Mouse (Mus musculus): ENCODE results near the gene Slc5a11. TPM values are rescaled to one million over a fixed set of nuclear protein-coding genes. Genes with fewer than 3 reads are reported as not detected.

The Slc5a11 gene
- polyA plus RNA-seq, 1 experiment from 2014 or later = 0.58 TPM

DNA sequence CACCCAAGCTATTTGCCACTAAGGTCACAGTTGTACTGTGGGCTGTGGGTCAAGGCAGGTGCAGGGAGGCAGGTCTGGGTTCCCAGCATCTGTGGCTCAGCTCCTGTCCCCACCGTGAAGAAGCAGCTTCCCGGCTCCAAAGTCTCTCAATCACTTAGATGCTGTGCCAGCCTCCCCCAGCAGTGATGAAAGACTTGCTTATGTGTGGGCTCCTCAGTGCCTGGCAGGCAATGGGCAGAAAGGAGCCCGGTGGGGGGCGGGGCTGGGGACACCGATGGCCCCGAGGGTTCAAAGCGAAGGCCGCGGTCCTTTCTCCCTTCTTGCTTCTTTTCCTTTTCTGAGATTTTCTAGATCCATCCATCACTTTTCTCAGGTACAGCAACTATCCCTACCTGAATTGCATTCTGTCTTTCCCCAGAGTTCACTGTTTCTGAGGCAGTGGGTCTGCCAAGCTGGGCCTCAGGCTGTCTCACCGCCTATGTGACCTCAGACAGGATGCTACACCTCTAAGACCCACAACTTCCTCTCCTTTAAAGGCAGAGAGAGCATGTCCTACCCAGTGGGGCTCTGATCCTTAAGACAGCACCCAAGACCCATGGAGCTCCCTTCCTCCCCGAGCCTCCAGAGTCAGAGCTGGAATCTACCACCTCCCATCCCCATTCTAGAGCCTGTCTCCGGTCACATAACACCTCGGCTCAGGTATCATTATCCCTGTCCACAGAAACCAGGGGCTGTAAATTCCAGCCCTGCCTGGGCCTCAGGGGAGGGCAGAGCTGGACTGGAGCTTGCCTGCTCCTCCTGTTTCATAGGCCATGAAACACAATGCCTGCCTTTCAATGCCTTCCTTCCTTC lies 5.4 kb downstream of the Slc5a11 start:
- Histone ChIP-seq H3K27ac (ENCODE audit: low read length) (no peak overlapping the region), H3K4me3 (ENCODE audit: low read depth, low read length) (no peak overlapping the region), H3K9me3 (replicated peaks; ENCODE audit: control insufficient read depth, low read length) (no peaks in the 10 kb centered on the region), H3K36me3 (ENCODE audit: control insufficient read depth, insufficient read depth) (no peaks in the 10 kb centered on the region), H3K4me1 (ENCODE audit: control insufficient read depth, low read depth, low read length) (no peaks in the 10 kb centered on the region), H3K4me2 (ENCODE audit: low read depth, low read length) (no peak overlapping the region), H3K9ac (ENCODE audit: low read depth, low read length) (no peak overlapping the region), H3K27me3 (ENCODE audit: control insufficient read depth, insufficient read depth, low read depth, low read length) (no peaks in the 10 kb centered on the region)
- 70% methylated on average over 13 of the region's 13 CpGs for WGBS (ENCODE audit: insufficient replicate concordance)
- no peak for ATAC-seq (ENCODE audit: low read depth)

- Histone ChIP-seq H3K4me1 (ENCODE audit: control insufficient read depth, low read depth, low read length) (no peaks in the 10 kb centered on the region), H3K9ac (ENCODE audit: low read depth, low read length) (no peak overlapping the region), H3K4me2 (ENCODE audit: low read depth, low read length) (no peak overlapping the region), H3K4me3 (ENCODE audit: low read depth, low read length) (no peak overlapping the region), H3K9me3 (replicated peaks; ENCODE audit: control insufficient read depth, low read length) (no peaks in the 10 kb centered on the region), H3K36me3 (ENCODE audit: control insufficient read depth, insufficient read depth) (no peaks in the 10 kb centered on the region), H3K27ac (ENCODE audit: low read length) (no peak overlapping the region), H3K27me3 (ENCODE audit: control insufficient read depth, insufficient read depth, low read depth, low read length) (no peaks in the 10 kb centered on the region)
- ATAC-seq (ENCODE audit: low read depth) = no peak
- WGBS (ENCODE audit: insufficient replicate concordance) = 52% methylated on average over 2 of the region's 2 CpGs
Measured at GRCm38 (mm10) chr7:123220633-123220942, 6.0 kb downstream of the Slc5a11 start.

- Histone ChIP-seq H3K4me2 (ENCODE audit: low read depth, low read length) (no peak overlapping the region), H3K9ac (ENCODE audit: low read depth, low read length) (no peak overlapping the region), H3K4me3 (ENCODE audit: low read depth, low read length) (no peak overlapping the region), H3K36me3 (ENCODE audit: control insufficient read depth, insufficient read depth) (no peaks in the 10 kb centered on the region), H3K9me3 (replicated peaks; ENCODE audit: control insufficient read depth, low read length) (no peaks in the 10 kb centered on the region), H3K27me3 (ENCODE audit: control insufficient read depth, insufficient read depth, low read depth, low read length) (no peaks in the 10 kb centered on the region), H3K4me1 (ENCODE audit: control insufficient read depth, low read depth, low read length) (no peaks in the 10 kb centered on the region), H3K27ac (ENCODE audit: low read length) (no peak overlapping the region)
- ATAC-seq (ENCODE audit: low read depth) = no peak
- 71% methylated on average over 9 of the region's 9 CpGs for WGBS (ENCODE audit: insufficient replicate concordance)
Measured at GRCm38 (mm10) chr7:123224076-123224475, 9.5 kb downstream of the Slc5a11 start.

GRCm38 (mm10) chr7:123225159-123225558 lies 10.6 kb downstream of the Slc5a11 start:
- ATAC-seq (ENCODE audit: low read depth) = no peak
- Histone ChIP-seq H3K27ac (ENCODE audit: low read length) (no peak overlapping the region), H3K36me3 (ENCODE audit: control insufficient read depth, insufficient read depth) (no peaks in the 10 kb centered on the region), H3K9ac (ENCODE audit: low read depth, low read length) (no peak overlapping the region), H3K4me2 (ENCODE audit: low read depth, low read length) (no peak overlapping the region), H3K4me3 (ENCODE audit: low read depth, low read length) (no peak overlapping the region), H3K4me1 (ENCODE audit: control insufficient read depth, low read depth, low read length) (no peaks in the 10 kb centered on the region), H3K9me3 (replicated peaks; ENCODE audit: control insufficient read depth, low read length) (no peaks in the 10 kb centered on the region), H3K27me3 (ENCODE audit: control insufficient read depth, insufficient read depth, low read depth, low read length) (no peaks in the 10 kb centered on the region)
- WGBS (ENCODE audit: insufficient replicate concordance) = 52% methylated on average over 4 of the region's 4 CpGs

- Histone ChIP-seq H3K9me3 (replicated peaks; ENCODE audit: control insufficient read depth, low read length) (no peaks in the 10 kb centered on the region), H3K36me3 (ENCODE audit: control insufficient read depth, insufficient read depth) (no peaks in the 10 kb centered on the region), H3K4me2 (ENCODE audit: low read depth, low read length) (no peak overlapping the region), H3K27ac (ENCODE audit: low read length) (no peak overlapping the region), H3K27me3 (ENCODE audit: control insufficient read depth, insufficient read depth, low read depth, low read length) (no peaks in the 10 kb centered on the region), H3K4me1 (ENCODE audit: control insufficient read depth, low read depth, low read length) (no peaks in the 10 kb centered on the region), H3K9ac (ENCODE audit: low read depth, low read length) (no peak overlapping the region), H3K4me3 (ENCODE audit: low read depth, low read length) (no peak overlapping the region)
- WGBS (ENCODE audit: insufficient replicate concordance) = 15% methylated on average over 4 of the region's 4 CpGs
- ATAC-seq (ENCODE audit: low read depth) = no peak
Measured at GRCm38 (mm10) chr7:123235449-123235848, 20.9 kb downstream of the Slc5a11 start.

DNA sequence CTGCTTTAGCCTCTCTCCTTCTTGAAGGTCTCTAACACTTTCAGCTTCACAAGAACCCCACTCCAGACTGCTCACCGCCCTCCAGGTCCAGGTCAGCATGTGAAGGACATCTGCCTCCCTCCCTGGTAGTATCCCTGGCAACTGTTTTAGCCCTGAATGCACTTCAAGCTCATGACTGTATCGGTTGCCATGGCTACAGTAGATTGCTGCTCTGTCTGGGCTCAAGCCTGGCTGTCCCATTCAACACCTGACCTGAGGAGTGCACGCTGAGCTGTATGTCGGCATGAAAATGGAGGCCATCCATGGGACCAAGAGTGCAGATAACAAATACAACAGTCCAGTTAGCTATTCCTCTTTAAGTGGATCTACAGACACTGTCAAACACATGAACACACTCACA lies 24.0 kb downstream of the Slc5a11 start:
- no peak overlapping the region for H3K27ac ChIP-seq (ENCODE audit: low read length)
- no peak overlapping the region for H3K9ac ChIP-seq (ENCODE audit: low read depth, low read length)
- no peak for ATAC-seq (ENCODE audit: low read depth)
- H3K9me3 ChIP-seq (replicated peaks; ENCODE audit: control insufficient read depth, low read length) = no peaks in the 10 kb centered on the region
- H3K4me1 ChIP-seq (ENCODE audit: control insufficient read depth, low read depth, low read length) = no peaks in the 10 kb centered on the region
- no peak overlapping the region for H3K4me3 ChIP-seq (ENCODE audit: low read depth, low read length)
- H3K4me2 ChIP-seq (ENCODE audit: low read depth, low read length) = no peak overlapping the region
- H3K27me3 ChIP-seq (ENCODE audit: control insufficient read depth, insufficient read depth, low read depth, low read length) = no peaks in the 10 kb centered on the region
- H3K36me3 ChIP-seq (ENCODE audit: control insufficient read depth, insufficient read depth) = no peaks in the 10 kb centered on the region
- 69% methylated on average over 4 of the region's 4 CpGs for WGBS (ENCODE audit: insufficient replicate concordance)

DNA sequence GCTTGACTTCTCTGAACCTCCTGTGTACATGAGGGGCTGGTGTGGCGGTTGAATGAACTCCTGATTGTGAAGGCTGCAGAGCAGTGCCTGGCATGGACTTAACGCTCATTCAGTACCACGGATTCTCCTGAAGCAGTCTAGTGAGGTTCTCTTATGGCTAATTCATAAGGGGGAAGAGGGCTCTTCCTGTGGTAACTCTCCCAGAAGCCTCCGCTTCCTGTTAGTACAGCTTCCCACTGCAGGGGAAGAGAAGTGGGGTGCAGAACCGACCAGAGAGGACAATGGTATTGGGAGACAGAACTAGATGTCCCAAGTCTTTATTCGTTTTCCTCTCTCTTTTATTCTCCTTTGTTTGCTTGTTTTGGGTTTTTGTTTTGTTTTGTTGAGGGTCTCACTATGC lies 25.5 kb downstream of the Slc5a11 start:
- Histone ChIP-seq H3K27me3 (ENCODE audit: control insufficient read depth, insufficient read depth, low read depth, low read length) (no peaks in the 10 kb centered on the region), H3K9ac (ENCODE audit: low read depth, low read length) (no peak overlapping the region), H3K4me1 (ENCODE audit: control insufficient read depth, low read depth, low read length) (no peaks in the 10 kb centered on the region), H3K4me3 (ENCODE audit: low read depth, low read length) (no peak overlapping the region), H3K36me3 (ENCODE audit: control insufficient read depth, insufficient read depth) (no peaks in the 10 kb centered on the region), H3K27ac (ENCODE audit: low read length) (no peak overlapping the region), H3K9me3 (replicated peaks; ENCODE audit: control insufficient read depth, low read length) (no peaks in the 10 kb centered on the region), H3K4me2 (ENCODE audit: low read depth, low read length) (peak overlapping the region; percentile 24; the same call in 1 of the 2 replicates)
- ATAC-seq (ENCODE audit: low read depth) = no peak
- WGBS (ENCODE audit: insufficient replicate concordance) = 21% methylated on average over 6 of the region's 6 CpGs

GRCm38 (mm10) chr7:123242241-123242640 lies 27.7 kb downstream of the Slc5a11 start:
- H3K4me2 ChIP-seq (ENCODE audit: low read depth, low read length) = no peak overlapping the region
- no peak for ATAC-seq (ENCODE audit: low read depth)
- H3K27me3 ChIP-seq (ENCODE audit: control insufficient read depth, insufficient read depth, low read depth, low read length) = no peaks in the 10 kb centered on the region
- no peak overlapping the region for H3K27ac ChIP-seq (ENCODE audit: low read length)
- H3K9ac ChIP-seq (ENCODE audit: low read depth, low read length) = no peak overlapping the region
- 67% methylated on average over 7 of the region's 7 CpGs for WGBS (ENCODE audit: insufficient replicate concordance)
- H3K4me3 ChIP-seq (ENCODE audit: low read depth, low read length) = no peak overlapping the region
- H3K9me3 ChIP-seq (replicated peaks; ENCODE audit: control insufficient read depth, low read length) = no peaks in the 10 kb centered on the region
- H3K4me1 ChIP-seq (ENCODE audit: control insufficient read depth, low read depth, low read length) = no peaks in the 10 kb centered on the region; the same call in 1 of the 2 replicates
- no peaks in the 10 kb centered on the region for H3K36me3 ChIP-seq (ENCODE audit: control insufficient read depth, insufficient read depth)

- peak; percentile 69 for ATAC-seq (ENCODE audit: low read depth)
- no peaks in the 10 kb centered on the region for H3K36me3 ChIP-seq (ENCODE audit: control insufficient read depth, insufficient read depth)
Measured at GRCm38 (mm10) chr7:123244833-123245232, 30.3 kb downstream of the Slc5a11 start.

More at GRCm38 (mm10) chr7:123244833-123245232, 30.3 kb downstream of the Slc5a11 start:
- Histone ChIP-seq H3K9me3 (replicated peaks; ENCODE audit: control insufficient read depth, low read length) (no peaks in the 10 kb centered on the region), H3K4me2 (ENCODE audit: low read depth, low read length) (no peak overlapping the region), H3K9ac (ENCODE audit: low read depth, low read length) (no peak overlapping the region), H3K27me3 (ENCODE audit: control insufficient read depth, insufficient read depth, low read depth, low read length) (no peaks in the 10 kb centered on the region), H3K4me3 (ENCODE audit: low read depth, low read length) (no peak overlapping the region), H3K27ac (ENCODE audit: low read length) (no peak overlapping the region), H3K4me1 (ENCODE audit: control insufficient read depth, low read depth, low read length) (no peaks in the 10 kb centered on the region; the same call in 1 of the 2 replicates)
- 27% methylated on average over 1 of the region's 1 CpGs for WGBS (ENCODE audit: insufficient replicate concordance)
